ENCODE assay signal across 19 mouse cellular contexts in the genomic region with DNA sequence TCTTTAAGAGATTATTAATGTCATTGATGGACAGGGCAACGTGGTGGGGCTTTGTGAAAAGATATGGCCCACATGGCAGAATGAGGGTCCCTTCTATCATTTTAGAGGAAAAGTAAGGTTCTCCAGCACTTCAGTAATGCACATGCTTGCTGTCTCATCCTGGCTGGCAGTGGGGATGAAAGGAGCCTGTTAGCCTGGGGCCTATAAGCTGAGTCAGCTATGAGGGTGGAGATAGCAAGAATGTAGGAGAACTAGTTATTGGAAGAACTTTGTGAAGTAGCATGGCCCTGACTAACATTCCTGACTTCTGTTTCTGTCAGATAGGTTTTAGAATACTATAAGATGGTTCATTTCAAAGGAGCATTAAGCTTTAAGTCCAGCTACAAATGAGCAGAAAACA.
DNase-seq lines count a peak whose midpoint lies in the region; ATAC-seq and TF ChIP-seq lines count a peak whose summit lies in the region.
"Had no signal": no experiment of that assay in that cellular context is flagged by ENCODE, and none has a peak within 500 bp of the region (broad histone marks: within the 10 kb centered on the region; RNA-seq: fewer than 3 reads in every experiment).

No protein-coding gene starts in this region.

- DNase-seq in lung, postnatal 10 days: no peak
- DNase-seq in NIH3T3 (ENCODE audit: low read depth): peak; percentile 75
- DNase-seq in heart, adult 18-20 months: no peak
- no peak for DNase-seq in embryo, embryonic 11 days
- DNase-seq: cerebellum, adult 9-10 months; gastrocnemius, postnatal 10 days; kidney, adult 18-20 months; kidney, postnatal 10 days; left cerebral cortex, postnatal 4 days; right cerebral cortex, postnatal 25 days; thymus, postnatal 14 days had no signal

- no peak overlapping the region for H3K9ac ChIP-seq in lung, embryonic 15.5 days
- no peak overlapping the region for H3K9ac ChIP-seq in stomach, embryonic 15.5 days
- H3K9ac ChIP-seq: forebrain, embryonic 13.5 days; hindbrain, embryonic 14.5 days had no signal

- H3K27me3 ChIP-seq in lung, embryonic 15.5 days: no peaks in the 10 kb centered on the region
- no peaks in the 10 kb centered on the region for H3K27me3 ChIP-seq in stomach, embryonic 15.5 days (replicated peaks)
- H3K27me3 ChIP-seq: forebrain, embryonic 13.5 days had no signal

- no peak for ATAC-seq in lung, embryonic 15.5 days (ENCODE audit: borderline replicate concordance, extremely low read depth, low FRiP score, low TSS enrichment)
- ATAC-seq in stomach, embryonic 15.5 days (ENCODE audit: insufficient read depth, low FRiP score, low read depth): 0 out of 2 replicates have a peak, but pooled peaks have one; percentile 22
- ATAC-seq: CD4-positive, CD25-positive, alpha-beta regulatory T cell, adult 4 months; forebrain, embryonic 13.5 days had no signal

- peak overlapping the region; percentile 33; the same call in 1 of the 2 replicates for H3K27ac ChIP-seq in lung, embryonic 15.5 days
- peak overlapping the region; percentile 83 for H3K27ac ChIP-seq in embryonic fibroblast, embryonic 13.5 days (ENCODE audit: insufficient read depth, low read length)
- H3K27ac ChIP-seq in stomach, embryonic 15.5 days: no peak overlapping the region; the same call in 1 of the 2 replicates
- H3K27ac ChIP-seq: forebrain, embryonic 13.5 days; hindbrain, embryonic 14.5 days; left cerebral cortex, adult 2 months; midbrain, embryonic 10.5 days had no signal

- TF ChIP-seq CTCF in embryonic fibroblast, embryonic 13.5 days (IDR thresholded peaks at IDR 0.05; ENCODE audit: borderline replicate concordance, insufficient read depth, low read length): no peak

- no peak overlapping the region for H3K4me2 ChIP-seq in lung, embryonic 15.5 days
- no peak overlapping the region for H3K4me2 ChIP-seq in stomach, embryonic 15.5 days
- H3K4me2 ChIP-seq: forebrain, embryonic 13.5 days; hindbrain, embryonic 14.5 days had no signal

- WGBS in lung, embryonic 15.5 days: 59% methylated on average over 1 of the region's 1 CpGs
- WGBS in stomach, embryonic 15.5 days: 60% methylated on average over 1 of the region's 1 CpGs

- TF ChIP-seq POLR2A in embryonic fibroblast, embryonic 13.5 days (IDR thresholded peaks at IDR 0.05; ENCODE audit: low read depth, low read length): no peak

- no peaks in the 10 kb centered on the region for H3K9me3 ChIP-seq in lung, embryonic 15.5 days
- no peaks in the 10 kb centered on the region for H3K9me3 ChIP-seq in stomach, embryonic 15.5 days
- H3K9me3 ChIP-seq: forebrain, embryonic 13.5 days; midbrain, embryonic 10.5 days had no signal

- 0 out of 2 replicates have a peak, but pooled peaks cover 8% of the 10 kb centered on the region for H3K4me1 ChIP-seq in lung, embryonic 15.5 days
- H3K4me1 ChIP-seq in embryonic fibroblast, embryonic 13.5 days (ENCODE audit: control insufficient read depth, insufficient read depth, low read length): no peaks in the 10 kb centered on the region
- H3K4me1 ChIP-seq in stomach, embryonic 15.5 days: 0 out of 2 replicates have a peak, but pooled peaks cover 2% of the 10 kb centered on the region
- H3K4me1 ChIP-seq: forebrain, embryonic 13.5 days had no signal

- H3K4me3 ChIP-seq in lung, embryonic 15.5 days: no peak overlapping the region
- no peak overlapping the region for H3K4me3 ChIP-seq in embryonic fibroblast, embryonic 13.5 days (ENCODE audit: insufficient read depth, low read length)
- H3K4me3 ChIP-seq in stomach, embryonic 15.5 days (replicated peaks): no peak overlapping the region
- H3K4me3 ChIP-seq: forebrain, embryonic 13.5 days; left cerebral cortex, adult 2 months; midbrain, embryonic 10.5 days had no signal

- H3K36me3 ChIP-seq in lung, embryonic 15.5 days: no peaks in the 10 kb centered on the region
- no peaks in the 10 kb centered on the region for H3K36me3 ChIP-seq in stomach, embryonic 15.5 days
